Mouse (Mus musculus) hematopoietic stem cell, adult 5-6 weeks (primary cell): ENCODE measurements around the gene Ubald2. TPM values are rescaled to one million over a fixed set of nuclear protein-coding genes. Genes with fewer than 3 reads are reported as not detected.
"Not testable (repeated sequence)": the region's sequence is repeated elsewhere in the genome, so short reads cannot be mapped to it uniquely, and the experiment has no call there.

Experiments used
- ATAC-seq, 2 experiments: fragments of 125-278 bp in 1 of 2; replicated peaks in 1 of 2; 2 replicates each; pipeline ENCODE4 v1.8.0; 2016 to 2017; ENCODE audit warnings: inconsistent platforms in 2 of 2, mild to moderate bottlenecking in 2 of 2, moderate number of reproducible peaks in 2 of 2, low read depth in 1 of 2, moderate TSS enrichment in 1 of 2; ENCODE audit not compliant: low FRiP score in 2 of 2, poor library complexity in 2 of 2, severe bottlenecking in 2 of 2, insufficient read depth in 1 of 2, low TSS enrichment in 1 of 2
- total RNA-seq: library from RNA; stranded (forward); fragments of 172-1452, 232-1000 nt; gene quantifications from 2 replicates; pipeline ENCODE4 v1.2.3, GENCODE M21; 2017

The Ubald2 gene
- total RNA-seq, 1 experiment from 2014 or later = 51.5 TPM

GRCm38 (mm10) chr11:116442129-116442866 is 8.4 kb downstream of the Ubald2 start:
- no peak for ATAC-seq

GRCm38 (mm10) chr11:116442867-116443177 is 8.9 kb downstream of the Ubald2 start:
- no peak for ATAC-seq

- ATAC-seq = no peak
These were observed 9.4 kb downstream of the Ubald2 start for GRCm38 (mm10) chr11:116443311-116443710.

GRCm38 (mm10) chr11:116443935-116444334 is 10.0 kb downstream of the Ubald2 start:
- ATAC-seq = no peak

DNA sequence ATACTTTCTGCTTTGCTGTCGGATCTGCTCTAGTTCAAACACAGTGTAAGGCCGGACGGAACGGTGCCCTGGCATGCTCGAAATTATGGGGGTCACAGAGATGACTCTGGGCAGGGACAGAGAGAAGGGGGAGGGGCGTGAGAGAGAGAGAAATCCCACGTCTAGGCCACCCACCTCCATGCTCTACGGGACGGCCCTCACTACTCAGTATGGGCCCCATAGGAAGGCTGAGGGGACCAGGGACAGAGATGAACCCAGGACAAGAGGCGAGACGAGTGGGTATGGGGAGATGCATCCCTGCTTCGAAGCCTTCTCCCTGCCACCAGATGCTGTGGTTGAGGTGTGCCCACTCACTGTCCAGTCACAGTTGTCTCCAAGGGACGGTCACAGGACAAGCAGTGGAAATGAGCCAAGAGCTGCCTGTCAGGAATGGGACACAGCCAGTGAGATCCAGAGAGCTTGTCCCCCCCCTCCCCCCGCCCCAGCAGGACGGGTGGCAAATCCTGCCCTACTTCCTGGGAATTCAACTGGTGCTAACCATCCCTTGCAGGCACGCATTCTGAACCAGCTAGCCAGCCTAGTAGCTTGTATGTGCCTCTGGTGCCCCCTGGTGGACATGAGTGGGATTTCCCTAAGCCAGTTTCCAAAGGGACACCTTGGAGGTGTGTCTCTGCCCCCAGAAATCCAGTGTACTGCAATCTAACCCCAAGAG is 11.9 kb downstream of the Ubald2 start:
- ATAC-seq = peak; percentile 63 to 86; a peak in 3 of 4 replicates

DNA sequence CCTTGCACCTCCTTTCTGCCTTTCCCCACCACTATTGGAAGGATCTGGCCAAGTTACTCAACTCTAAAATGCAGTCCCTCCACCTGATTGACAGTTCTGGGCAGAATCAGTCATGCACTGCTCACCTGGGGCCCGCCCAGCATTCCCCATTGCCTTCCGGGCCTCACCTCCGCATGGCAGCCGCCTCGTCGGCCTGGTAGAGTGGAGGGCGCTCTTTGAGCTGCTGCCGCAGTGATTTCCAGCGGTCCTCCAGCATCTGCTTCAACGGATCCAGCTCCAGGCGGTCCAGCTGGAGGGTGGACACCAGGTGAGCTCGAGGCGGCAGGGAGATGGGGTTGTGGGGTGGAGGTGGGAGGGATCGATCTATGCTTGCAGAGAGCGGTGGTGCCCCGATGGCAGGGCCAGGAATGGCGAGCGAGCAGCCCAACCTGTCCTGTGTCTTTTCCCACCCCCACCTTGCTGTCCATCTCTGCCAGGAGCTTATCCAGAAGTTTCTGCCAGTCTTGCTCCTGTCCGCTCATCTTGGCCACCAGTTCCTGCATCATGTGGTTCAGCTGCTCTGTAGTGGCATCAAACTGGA is 12.5 kb downstream of the Ubald2 start:
- ATAC-seq = no peak

DNA sequence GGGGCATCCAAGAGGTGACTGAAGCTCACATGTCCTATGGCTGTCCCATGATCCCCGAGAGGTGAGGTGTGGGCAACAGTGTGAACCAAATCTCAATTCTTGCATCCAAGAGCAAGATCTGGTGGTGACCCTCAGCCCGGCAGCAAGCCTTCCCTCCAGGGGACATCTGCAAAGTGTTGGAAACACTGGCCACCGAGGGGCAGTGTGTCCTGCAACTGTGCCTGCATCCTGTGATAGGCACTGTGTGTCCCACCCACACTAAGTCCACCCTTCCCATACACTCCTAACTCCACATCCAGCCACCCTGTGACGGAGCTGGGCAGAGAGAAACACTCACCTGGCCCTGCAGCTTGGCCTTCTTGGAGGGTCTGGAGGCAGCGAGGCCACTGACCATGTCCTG is 13.9 kb downstream of the Ubald2 start:
- ATAC-seq = no peak

DNA sequence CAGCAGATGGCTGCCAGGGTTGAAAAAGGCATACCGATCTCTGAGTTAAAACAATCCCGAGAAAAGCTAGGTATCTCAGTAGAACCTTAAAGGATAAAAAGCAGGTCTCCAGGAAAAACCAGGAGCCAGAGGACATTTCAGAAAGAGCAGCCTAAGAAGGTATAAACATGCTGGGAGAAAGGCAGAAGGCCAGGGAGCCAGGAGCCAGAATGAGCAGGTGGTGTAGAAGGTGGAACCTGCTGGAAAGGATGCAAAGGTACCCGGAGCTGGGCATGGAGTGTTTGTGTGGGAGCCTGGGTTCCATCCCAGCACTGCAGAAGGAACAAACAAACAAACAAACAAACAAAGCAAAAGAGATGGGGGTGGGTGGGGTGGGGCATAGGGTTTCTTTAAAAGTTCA is 15.4 kb downstream of the Ubald2 start:
- no peak for ATAC-seq

DNA sequence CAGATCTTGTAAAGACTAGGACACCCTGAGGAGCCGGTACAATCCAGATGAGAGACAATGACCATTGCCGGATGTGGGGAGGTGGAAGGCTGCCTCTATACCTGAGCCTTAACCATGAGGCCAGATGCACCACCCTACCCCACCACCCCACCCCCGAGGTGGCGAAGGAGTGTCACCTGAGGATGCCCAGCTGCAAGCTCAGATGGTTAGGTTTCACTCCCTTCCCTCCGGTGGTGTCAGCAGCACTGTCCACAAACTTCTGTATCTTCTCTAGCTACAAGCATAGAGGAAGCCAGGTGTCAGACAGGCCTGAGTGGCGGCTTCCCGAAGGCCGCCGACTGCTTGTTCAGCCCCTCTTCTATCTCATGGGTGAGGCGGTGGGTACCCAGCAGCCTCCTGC is 20.0 kb downstream of the Ubald2 start:
- ATAC-seq = no peak

GRCm38 (mm10) chr11:116456234-116456633 is 22.3 kb downstream of the Ubald2 start:
- no peak for ATAC-seq

DNA sequence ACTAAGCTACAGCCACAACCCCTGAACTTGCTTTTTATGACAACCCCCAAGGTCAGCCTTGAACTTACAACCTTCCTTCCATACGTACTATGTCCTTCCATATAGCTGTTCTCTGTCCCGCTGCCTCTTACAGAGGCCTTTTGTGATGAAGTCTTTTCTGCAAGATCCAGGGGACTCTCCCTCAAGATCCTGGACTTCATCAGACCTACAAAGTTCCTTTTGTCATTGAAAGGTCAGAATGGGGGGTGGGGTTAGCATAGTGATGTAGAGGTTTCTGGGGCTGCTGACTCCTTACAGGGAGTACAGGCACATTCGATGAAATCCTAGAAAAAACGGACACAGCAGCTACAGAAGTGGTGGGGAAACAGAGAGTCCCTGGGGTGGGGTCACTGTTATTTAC is 25.9 kb downstream of the Ubald2 start:
- ATAC-seq = no peak

DNA sequence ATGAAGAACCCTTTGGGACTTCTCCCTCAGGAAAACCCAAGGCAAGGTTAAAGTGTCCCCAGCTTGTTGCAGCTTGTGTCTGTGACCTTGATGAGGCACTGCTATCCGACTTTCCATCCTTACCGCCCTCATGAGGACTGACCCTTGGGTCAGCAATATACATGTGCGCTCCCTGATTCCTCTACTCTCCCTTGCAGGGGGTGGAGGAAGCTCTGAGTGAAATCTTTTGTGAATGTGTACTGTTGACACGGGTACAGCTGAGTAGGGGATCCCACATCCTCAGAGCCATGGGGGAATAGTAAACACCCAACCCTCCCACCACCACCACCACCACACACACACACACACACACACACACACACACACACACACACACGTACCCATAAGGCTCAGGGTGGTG is 29.4 kb downstream of the Ubald2 start:
- ATAC-seq = no peak

DNA sequence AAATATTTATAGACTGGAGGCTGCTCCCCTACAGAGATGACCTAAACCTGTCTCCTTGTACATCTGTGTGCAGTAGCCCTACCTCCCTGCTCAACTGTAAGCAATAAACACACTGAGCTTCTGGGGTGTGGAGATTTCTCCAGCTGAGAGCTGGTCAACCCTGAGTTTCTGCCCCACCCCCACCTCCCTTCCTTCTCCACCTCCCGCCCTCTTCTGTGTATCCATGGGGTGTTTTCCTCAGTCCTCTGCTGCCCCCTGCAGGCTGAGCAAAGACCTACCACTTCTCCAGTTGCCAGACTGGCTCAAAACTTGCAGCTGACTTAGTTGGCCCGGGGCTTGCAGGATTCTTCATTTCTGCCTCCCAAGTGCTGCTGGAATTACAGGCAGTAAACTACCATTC is 29.9 kb downstream of the Ubald2 start:
- ATAC-seq = peak; percentile 88 to 89

DNA sequence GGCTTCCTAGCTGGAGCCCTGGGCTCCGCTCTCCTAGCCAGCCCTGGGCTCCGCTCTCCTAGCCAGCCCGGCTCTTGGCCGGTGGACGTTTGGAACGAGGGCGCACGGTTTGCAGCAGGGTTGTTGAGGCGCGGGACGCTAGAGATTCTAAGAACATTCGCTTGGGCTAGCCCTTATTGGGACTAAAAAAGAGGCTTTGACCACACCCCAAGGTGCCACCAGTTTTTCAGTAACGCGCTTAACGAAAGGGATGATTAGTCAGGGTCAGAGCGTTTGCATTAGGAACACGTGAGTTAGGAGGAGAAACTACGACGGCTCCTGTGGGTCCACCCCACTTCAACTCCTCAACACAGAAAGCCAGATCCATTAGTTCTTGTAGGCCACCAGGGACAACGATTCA is 32.2 kb downstream of the Ubald2 start, which contains the start of gene Qrich2:
Gene Qrich2 (minus strand): TSS at position 101 of the 400 bp plus-strand sequence.
- no peak for ATAC-seq

GRCm38 (mm10) chr11:116468338-116468737 is 34.4 kb downstream of the Ubald2 start:
- ATAC-seq = not testable (repeated sequence)

GRCm38 (mm10) chr11:116470249-116470648 is 36.4 kb downstream of the Ubald2 start:
- ATAC-seq = no peak

- ATAC-seq = no peak
These were observed 37.0 kb downstream of the Ubald2 start for GRCm38 (mm10) chr11:116470896-116471295.

GRCm38 (mm10) chr11:116472275-116472674 is 38.4 kb downstream of the Ubald2 start:
- ATAC-seq = no peak
